Mouse (Mus musculus): Measurements from ENCODE around the gene D630036H23Rik. TPM values are rescaled to one million over a fixed set of nuclear protein-coding genes. Genes with fewer than 3 reads are reported as not detected.
A peak's percentile ranks its signal among the peaks of the same experiment; 100 is the strongest.
"Not testable (repeated sequence)": the region's sequence is repeated elsewhere in the genome, so short reads cannot be mapped to it uniquely, and the experiment has no call there.

D630036H23Rik gene
- 2.4 and 2.8 TPM in 2 replicates for polyA plus RNA-seq (2015; fragmentation: Nextera tagmentation; extraction: Ambion mirVana)

- Histone ChIP-seq H3K36me3 (no peaks in the 10 kb centered on the region), H3K4me3 (peak within 1 kb of the TSS; percentile 67), H3K4me2 (replicated peaks) (peak within 1 kb of the TSS; percentile 89), H3K4me1 (peaks cover 14% of the 10 kb centered on the region), H3K27me3 (no peaks in the 10 kb centered on the region), H3K27ac (replicated peaks) (peak within 1 kb of the TSS; percentile 95), H3K9ac (replicated peaks) (peak within 1 kb of the TSS; percentile 87), H3K9me3 (no peaks in the 10 kb centered on the region)
- ATAC-seq (replicated peaks): peak; percentile 97
- under 1% methylated on average over 64 of the region's 64 CpGs for WGBS
These were observed at the start of gene D630036H23Rik, which contains the start of gene Ispd for GRCm38 (mm10) chr12:36381441-36382340. Gene D630036H23Rik, minus strand, starts transcription at chr12:36382181. Gene Ispd, plus strand, starts transcription at chr12:36381450.

DNA sequence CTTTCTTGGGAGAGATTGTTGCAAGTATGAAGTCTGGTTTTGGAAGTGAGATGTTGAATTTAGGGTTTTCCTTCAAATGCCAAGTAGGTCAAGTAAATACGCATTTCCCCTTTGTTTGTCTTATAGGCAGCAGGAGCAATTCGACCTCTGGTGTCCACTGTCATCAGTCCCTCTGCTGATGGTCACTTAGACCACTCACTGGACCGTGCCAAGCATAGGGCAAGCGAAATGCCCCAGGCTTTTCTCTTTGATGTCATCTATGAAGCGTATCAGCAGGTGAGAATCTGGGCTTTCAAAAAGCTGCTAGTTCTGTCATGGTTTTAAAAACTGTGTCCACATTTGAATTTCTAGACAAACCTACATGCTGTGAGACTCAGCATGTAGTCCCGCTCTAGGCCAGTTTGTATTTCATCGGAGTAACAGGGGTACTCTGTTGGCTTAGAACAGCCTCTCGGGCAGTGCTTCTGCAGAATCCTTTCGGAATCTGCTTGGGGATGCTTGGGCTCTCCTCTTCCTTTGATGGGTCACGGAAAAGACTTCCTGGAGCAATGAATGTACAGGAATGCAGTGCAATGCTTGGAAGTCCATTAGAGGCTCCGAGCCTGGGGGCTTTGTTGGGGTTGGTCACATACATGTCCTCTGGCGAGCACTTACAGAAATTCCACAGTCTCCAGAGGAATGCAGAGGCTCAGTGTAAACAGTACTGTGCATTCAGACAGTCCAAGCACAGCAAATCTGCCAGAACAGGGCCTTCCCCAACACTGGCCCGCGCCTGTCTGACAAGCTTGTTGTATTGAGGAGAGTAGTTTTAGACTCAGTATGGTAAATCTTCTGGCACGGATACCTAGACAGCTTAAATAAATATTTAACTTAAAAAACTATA lies 44.4 kb upstream of the D630036H23Rik start:
- Histone ChIP-seq H3K27ac (replicated peaks) (no peak overlapping the region), H3K27me3 (no peaks in the 10 kb centered on the region), H3K4me2 (replicated peaks) (no peak overlapping the region), H3K36me3 (no peaks in the 10 kb centered on the region), H3K9ac (replicated peaks) (no peak overlapping the region), H3K9me3 (no peaks in the 10 kb centered on the region), H3K4me1 (no peaks in the 10 kb centered on the region), H3K4me3 (no peak overlapping the region)
- WGBS: 79% methylated on average over 15 of the region's 15 CpGs
- no peak for ATAC-seq (replicated peaks)

- no peaks in the 10 kb centered on the region for H3K27me3 ChIP-seq
- no peaks in the 10 kb centered on the region for H3K36me3 ChIP-seq
- H3K27ac ChIP-seq (replicated peaks): no peak overlapping the region
- H3K9ac ChIP-seq (replicated peaks): no peak overlapping the region
- no peak for ATAC-seq (replicated peaks)
- no peaks in the 10 kb centered on the region for H3K4me1 ChIP-seq
- no peak overlapping the region for H3K4me3 ChIP-seq
- H3K4me2 ChIP-seq (replicated peaks): no peak overlapping the region
- 74% methylated on average over 7 of the region's 7 CpGs for WGBS
- H3K9me3 ChIP-seq: no peaks in the 10 kb centered on the region
These were observed 43.3 kb upstream of the D630036H23Rik start for GRCm38 (mm10) chr12:36425258-36425657.

DNA sequence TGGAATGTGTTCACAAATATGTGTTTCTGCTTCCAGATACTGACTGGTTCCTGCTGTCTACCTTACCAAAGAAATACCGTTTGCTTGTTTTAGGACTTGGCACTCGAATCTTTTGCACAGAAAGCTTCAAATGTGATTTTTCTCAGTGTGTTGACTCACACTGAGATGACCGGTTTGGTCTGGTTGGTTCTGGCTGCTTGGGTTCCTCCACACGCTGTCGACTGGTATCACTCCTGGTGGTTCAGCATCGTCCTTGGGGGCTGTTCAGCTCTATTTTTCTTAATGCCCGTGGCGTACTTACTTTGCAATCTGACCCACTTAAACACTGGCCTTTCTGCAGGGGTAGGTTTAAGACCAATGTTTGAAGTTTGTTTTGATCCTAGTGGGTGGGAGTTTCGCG lies 41.7 kb upstream of the D630036H23Rik start:
- H3K4me3 ChIP-seq: no peak overlapping the region
- no peaks in the 10 kb centered on the region for H3K36me3 ChIP-seq
- no peak for ATAC-seq (replicated peaks)
- no peak overlapping the region for H3K27ac ChIP-seq (replicated peaks)
- no peak overlapping the region for H3K9ac ChIP-seq (replicated peaks)
- no peaks in the 10 kb centered on the region for H3K4me1 ChIP-seq
- no peaks in the 10 kb centered on the region for H3K27me3 ChIP-seq
- H3K4me2 ChIP-seq (replicated peaks): no peak overlapping the region
- no peaks in the 10 kb centered on the region for H3K9me3 ChIP-seq
- WGBS: 85% methylated on average over 10 of the region's 10 CpGs

DNA sequence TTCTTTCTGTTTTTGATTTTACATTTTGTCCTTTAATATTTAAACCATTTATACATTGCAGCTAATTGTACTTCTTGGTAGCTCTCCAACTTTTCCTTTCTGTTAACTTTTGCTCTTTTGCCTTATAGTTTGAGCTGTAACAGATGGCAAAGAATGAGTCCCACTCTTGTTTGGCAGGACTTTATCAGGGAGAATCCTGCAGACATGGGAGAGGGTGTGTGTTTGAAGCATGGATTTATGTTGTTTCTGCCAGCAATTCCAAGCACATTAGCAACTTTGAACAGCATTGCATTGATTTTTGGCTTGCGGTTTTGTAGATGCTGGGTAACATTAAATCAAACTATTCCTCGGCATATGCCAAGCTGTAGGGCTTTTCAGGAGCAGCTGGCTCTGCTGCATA lies 13.1 kb upstream of the D630036H23Rik start:
- no peaks in the 10 kb centered on the region for H3K27me3 ChIP-seq
- H3K9me3 ChIP-seq: no peaks in the 10 kb centered on the region
- H3K36me3 ChIP-seq: no peaks in the 10 kb centered on the region
- H3K4me1 ChIP-seq: no peaks in the 10 kb centered on the region
- H3K4me3 ChIP-seq: no peak overlapping the region
- H3K27ac ChIP-seq (replicated peaks): peak overlapping the region; percentile 54
- peak; percentile 84 for ATAC-seq (replicated peaks)
- no peak overlapping the region for H3K9ac ChIP-seq (replicated peaks)
- 74% methylated on average over 2 of the region's 2 CpGs for WGBS
- H3K4me2 ChIP-seq (replicated peaks): no peak overlapping the region

- ATAC-seq (replicated peaks): no peak
- no peak overlapping the region for H3K4me2 ChIP-seq (replicated peaks)
- no peaks in the 10 kb centered on the region for H3K9me3 ChIP-seq
- no peak overlapping the region for H3K27ac ChIP-seq (replicated peaks)
- H3K4me3 ChIP-seq: no peak overlapping the region
- no peak overlapping the region for H3K9ac ChIP-seq (replicated peaks)
- H3K27me3 ChIP-seq: no peaks in the 10 kb centered on the region
- WGBS: 91% methylated on average over 4 of the region's 4 CpGs
- peaks cover 6% of the 10 kb centered on the region; the same call in 1 of the 2 replicates for H3K4me1 ChIP-seq
- H3K36me3 ChIP-seq: no peaks in the 10 kb centered on the region
These were observed 5.0 kb upstream of the D630036H23Rik start for GRCm38 (mm10) chr12:36386991-36387390.

GRCm38 (mm10) chr12:36385386-36385785 lies 3.4 kb upstream of the D630036H23Rik start:
- H3K4me3 ChIP-seq: no peak overlapping the region
- no peak overlapping the region for H3K27ac ChIP-seq (replicated peaks)
- H3K4me1 ChIP-seq: peaks cover 14% of the 10 kb centered on the region
- H3K36me3 ChIP-seq: no peaks in the 10 kb centered on the region
- H3K9me3 ChIP-seq: no peaks in the 10 kb centered on the region
- WGBS: 60% methylated on average over 6 of the region's 6 CpGs
- no peaks in the 10 kb centered on the region for H3K27me3 ChIP-seq
- H3K9ac ChIP-seq (replicated peaks): no peak overlapping the region
- no peak for ATAC-seq (replicated peaks)
- no peak overlapping the region for H3K4me2 ChIP-seq (replicated peaks)

GRCm38 (mm10) chr12:36380806-36381205 lies 1.2 kb downstream of the D630036H23Rik start:
- no peak overlapping the region; the same call in 1 of the 2 replicates for H3K9ac ChIP-seq (replicated peaks)
- H3K27ac ChIP-seq (replicated peaks): peak overlapping the region; percentile 95
- no peaks in the 10 kb centered on the region for H3K9me3 ChIP-seq
- H3K4me3 ChIP-seq: no peak overlapping the region
- H3K36me3 ChIP-seq: no peaks in the 10 kb centered on the region
- H3K4me1 ChIP-seq: peaks cover 14% of the 10 kb centered on the region
- H3K4me2 ChIP-seq (replicated peaks): peak overlapping the region; percentile 89
- 63% methylated on average over 5 of the region's 5 CpGs for WGBS
- no peak for ATAC-seq (replicated peaks)
- no peaks in the 10 kb centered on the region for H3K27me3 ChIP-seq

GRCm38 (mm10) chr12:36380254-36380653 lies 1.7 kb downstream of the D630036H23Rik start:
- 22% methylated on average over 3 of the region's 3 CpGs for WGBS
- ATAC-seq (replicated peaks): no peak
- no peaks in the 10 kb centered on the region for H3K27me3 ChIP-seq

DNA sequence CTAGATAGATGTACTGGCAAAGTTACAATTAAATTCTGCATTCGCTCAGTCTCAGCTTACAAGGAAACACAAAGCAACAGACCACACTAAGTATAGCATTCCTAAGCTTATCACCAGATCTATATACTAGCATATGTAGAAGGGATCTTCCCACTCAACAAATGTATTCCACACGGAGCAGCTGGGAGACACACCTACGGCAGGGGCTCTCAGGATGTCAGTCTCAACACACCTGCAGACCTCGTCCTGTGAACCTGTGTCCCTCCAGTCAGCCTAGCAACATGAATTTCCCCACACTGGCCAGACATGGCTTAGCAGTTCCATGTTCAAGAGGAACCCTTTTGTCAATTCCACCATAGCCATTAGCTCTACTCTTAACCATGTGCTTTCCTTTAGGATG lies 5.6 kb downstream of the D630036H23Rik start:
- not testable (repeated sequence) for H3K4me2 ChIP-seq (replicated peaks); H3K36me3 ChIP-seq; H3K27me3 ChIP-seq; ATAC-seq (replicated peaks); H3K4me3 ChIP-seq; H3K4me1 ChIP-seq; H3K9me3 ChIP-seq; H3K27ac ChIP-seq (replicated peaks); H3K9ac ChIP-seq (replicated peaks)
- 92% methylated on average over 3 of the region's 4 CpGs for WGBS

More at GRCm38 (mm10) chr12:36380254-36380653, 1.7 kb downstream of the D630036H23Rik start:
- peaks cover 14% of the 10 kb centered on the region for H3K4me1 ChIP-seq
- H3K4me2 ChIP-seq (replicated peaks): no peak overlapping the region
- H3K27ac ChIP-seq (replicated peaks): no peak overlapping the region
- H3K9ac ChIP-seq (replicated peaks): no peak overlapping the region
- H3K9me3 ChIP-seq: no peaks in the 10 kb centered on the region
- H3K4me3 ChIP-seq: no peak overlapping the region
- H3K36me3 ChIP-seq: no peaks in the 10 kb centered on the region

DNA sequence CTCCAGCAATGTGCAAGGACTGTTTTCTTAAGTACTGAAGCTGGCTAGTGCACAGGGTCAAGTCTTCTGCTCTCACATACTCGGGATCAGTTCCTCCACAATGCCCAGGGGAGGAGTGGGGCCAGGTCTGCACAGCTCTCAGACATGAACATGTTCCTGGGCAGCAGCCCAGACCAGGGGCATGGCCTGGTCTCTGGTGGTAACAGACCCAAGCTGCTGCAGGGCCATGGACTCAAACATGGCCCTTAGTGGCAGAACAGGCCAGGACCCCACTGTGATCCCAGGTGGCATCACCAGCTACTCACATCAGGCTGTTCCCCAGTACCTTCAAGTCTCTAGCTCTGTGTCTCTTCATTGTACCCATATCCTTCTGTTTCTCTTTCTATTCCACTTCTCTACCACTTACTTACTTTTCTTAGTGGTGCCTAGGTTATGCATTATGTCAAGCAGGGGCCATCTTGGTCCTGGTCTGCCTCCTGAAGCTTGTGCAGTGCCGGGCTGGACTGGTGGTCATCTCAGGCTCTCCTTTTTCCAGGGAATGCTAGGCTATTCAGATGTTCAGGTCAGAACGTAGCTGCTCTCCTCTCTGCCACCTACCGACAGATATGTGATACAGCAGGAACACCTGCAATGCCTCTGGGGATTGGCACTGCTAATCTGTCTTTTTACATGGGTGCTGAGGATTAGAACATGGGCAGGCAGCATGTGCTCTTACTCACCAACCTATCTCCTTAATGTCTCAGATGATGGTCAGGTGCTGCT lies 8.6 kb downstream of the D630036H23Rik start:
- ATAC-seq (replicated peaks): no peak

More for the DNA sequence above, 8.6 kb downstream of the D630036H23Rik start:
- WGBS: 56% methylated on average over 4 of the region's 4 CpGs
- H3K9ac ChIP-seq (replicated peaks): no peak overlapping the region
- no peak overlapping the region for H3K4me2 ChIP-seq (replicated peaks)
- no peaks in the 10 kb centered on the region for H3K4me1 ChIP-seq
- no peaks in the 10 kb centered on the region for H3K36me3 ChIP-seq
- no peaks in the 10 kb centered on the region for H3K9me3 ChIP-seq
- H3K27ac ChIP-seq (replicated peaks): no peak overlapping the region
- H3K4me3 ChIP-seq: no peak overlapping the region
- H3K27me3 ChIP-seq: no peaks in the 10 kb centered on the region
